Mouse (Mus musculus): ENCODE results near the gene Usf2. TPM values are rescaled to one million over a fixed set of nuclear protein-coding genes. Genes with fewer than 3 reads are reported as not detected.
"Not testable (repeated sequence)": the region's sequence is repeated elsewhere in the genome, so short reads cannot be mapped to it uniquely, and the experiment has no call there.

Usf2 gene
- polyA plus RNA-seq, 1 experiment, result 103 TPM

DNA sequence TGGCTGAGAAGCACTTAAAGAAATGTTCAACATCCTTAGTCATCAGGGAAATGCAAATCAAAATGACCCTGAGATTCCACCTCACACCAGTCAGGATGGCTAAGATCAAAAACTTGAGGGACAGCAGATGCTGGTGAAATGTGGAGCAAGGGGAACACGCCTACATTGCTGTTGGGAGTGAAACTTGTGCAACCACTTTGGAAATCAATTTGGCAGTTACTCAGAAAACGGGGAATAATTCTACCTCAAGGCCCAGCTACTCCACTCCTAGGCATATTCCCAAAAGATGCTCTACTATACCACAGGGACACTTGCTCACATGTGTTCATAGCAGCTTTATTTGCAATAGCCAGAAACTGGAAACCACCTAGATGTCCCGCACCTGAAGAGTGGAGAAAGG lies 6.7 kb downstream of the Usf2 start:
- not testable (repeated sequence) for H3K27ac ChIP-seq (replicated peaks; ENCODE audit: low read depth, low read length); H3K4me1 ChIP-seq (ENCODE audit: control insufficient read depth, insufficient read depth, insufficient read length, low read length); H3K4me3 ChIP-seq (ENCODE audit: insufficient read depth, low read depth, low read length)

DNA sequence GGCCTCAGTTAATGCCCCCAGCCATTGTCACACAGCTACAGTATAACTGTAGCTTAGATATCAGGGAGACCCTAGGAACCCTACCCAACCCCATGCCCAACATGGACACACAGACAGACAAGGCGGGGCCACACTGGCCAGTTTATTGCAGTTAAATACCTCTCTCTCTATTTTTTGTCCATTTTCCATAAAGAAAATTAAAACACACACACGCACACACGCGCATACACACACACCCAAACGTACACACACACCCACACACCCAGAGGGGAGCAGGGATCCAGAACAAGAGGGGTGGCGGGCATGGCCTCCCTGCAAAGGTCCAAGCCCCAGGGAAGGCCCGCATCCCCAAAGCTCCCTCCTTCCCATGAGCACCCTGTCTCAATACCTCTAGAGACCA lies 10.7 kb downstream of the Usf2 start:
- Histone ChIP-seq H3K4me3 (ENCODE audit: insufficient read depth, low read depth, low read length) (no peak overlapping the region), H3K27ac (replicated peaks; ENCODE audit: low read depth, low read length) (no peak overlapping the region), H3K4me1 (ENCODE audit: control insufficient read depth, insufficient read depth, insufficient read length, low read length) (no peaks in the 10 kb centered on the region; the same call in 1 of the 2 replicates)

DNA sequence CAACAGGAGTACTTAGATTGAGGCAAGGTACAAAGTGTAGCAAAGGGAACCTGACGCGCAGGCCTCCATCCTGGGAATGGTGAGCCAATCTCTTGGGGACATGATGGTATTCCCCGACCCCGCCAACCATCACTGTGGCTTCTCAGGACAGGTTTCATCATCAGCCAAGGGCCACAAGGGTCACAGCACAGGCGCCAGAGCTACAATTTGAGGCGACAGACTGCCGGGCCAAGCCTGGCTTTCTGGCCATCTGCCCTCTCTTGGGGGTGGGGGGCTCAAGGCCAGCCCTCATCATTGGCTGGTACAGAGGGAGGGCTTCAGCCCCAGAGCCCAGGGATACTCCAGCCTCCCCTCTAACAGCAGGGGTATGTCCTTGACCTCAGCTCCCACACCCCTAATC lies 11.1 kb downstream of the Usf2 start:
- not testable (repeated sequence) for H3K27ac ChIP-seq (replicated peaks; ENCODE audit: low read depth, low read length); H3K4me3 ChIP-seq (ENCODE audit: insufficient read depth, low read depth, low read length); H3K4me1 ChIP-seq (ENCODE audit: control insufficient read depth, insufficient read depth, insufficient read length, low read length)

DNA sequence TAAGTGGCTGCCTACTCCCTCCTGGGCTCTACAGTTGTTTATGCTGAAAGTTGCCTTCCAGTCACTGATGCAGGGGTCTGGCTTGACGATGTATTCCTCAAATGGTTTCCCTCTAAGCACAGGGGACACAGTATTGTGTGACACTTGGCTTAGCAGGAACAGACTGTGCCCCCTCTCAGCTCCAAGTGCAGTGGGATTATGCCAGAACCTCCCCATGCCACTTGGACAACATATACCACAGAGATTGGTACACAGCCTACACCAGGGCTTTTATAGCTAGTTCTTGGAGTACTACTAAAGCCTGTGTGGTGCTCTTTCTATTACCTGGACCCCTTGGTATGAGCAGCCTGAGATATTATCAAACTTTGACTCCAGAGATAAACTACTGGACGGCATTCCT lies 11.9 kb downstream of the Usf2 start:
- H3K27ac ChIP-seq (replicated peaks; ENCODE audit: low read depth, low read length); H3K4me1 ChIP-seq (ENCODE audit: control insufficient read depth, insufficient read depth, insufficient read length, low read length): not testable (repeated sequence)

DNA sequence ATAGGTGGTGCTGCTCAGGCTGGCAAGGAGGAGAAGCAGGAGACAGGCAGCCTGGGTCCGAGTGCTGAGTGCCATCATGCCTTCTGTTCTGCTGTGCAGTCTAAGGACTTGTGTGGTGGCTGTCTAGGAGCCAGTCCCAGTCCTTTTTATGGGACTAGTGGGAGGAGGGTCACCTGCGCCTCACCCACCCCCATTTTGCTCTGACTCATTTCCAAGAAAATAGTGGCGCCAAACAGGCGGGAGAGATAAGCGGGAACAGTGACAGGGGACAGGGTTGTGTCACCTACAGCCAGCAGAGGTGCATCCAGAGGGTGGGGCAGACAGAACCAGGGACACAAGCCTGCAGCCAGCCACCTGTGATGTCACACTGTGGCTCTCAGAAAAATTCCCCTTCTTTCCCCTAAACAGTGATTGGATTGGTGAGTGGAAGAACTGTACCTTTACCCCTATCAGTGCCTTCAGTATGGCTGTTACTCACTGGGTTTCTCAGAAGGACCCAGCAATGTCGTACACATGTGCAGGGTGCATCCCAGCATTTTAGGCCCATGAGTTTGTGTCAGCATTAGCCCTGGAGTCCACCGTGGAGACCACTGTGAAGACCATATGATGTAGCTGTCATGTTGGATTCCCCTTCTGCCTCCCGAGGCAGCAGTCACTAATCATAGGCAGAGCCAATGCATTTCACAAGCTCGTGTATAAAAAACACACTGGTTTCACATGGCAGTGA lies 12.5 kb downstream of the Usf2 start, which contains the start of gene Hamp:
Gene Hamp, minus strand, starts transcription at position 124 of the 727 bp plus-strand sequence.
- Histone ChIP-seq H3K4me3 (ENCODE audit: insufficient read depth, low read depth, low read length) (no peak within 1 kb of the TSS), H3K27ac (replicated peaks; ENCODE audit: low read depth, low read length) (no peak within 1 kb of the TSS), H3K4me1 (ENCODE audit: control insufficient read depth, insufficient read depth, insufficient read length, low read length) (no peaks in the 10 kb centered on the region; the same call in 1 of the 2 replicates)

More for the DNA sequence above, 11.9 kb downstream of the Usf2 start:
- H3K4me3 ChIP-seq (ENCODE audit: insufficient read depth, low read depth, low read length), result not testable (repeated sequence)

DNA sequence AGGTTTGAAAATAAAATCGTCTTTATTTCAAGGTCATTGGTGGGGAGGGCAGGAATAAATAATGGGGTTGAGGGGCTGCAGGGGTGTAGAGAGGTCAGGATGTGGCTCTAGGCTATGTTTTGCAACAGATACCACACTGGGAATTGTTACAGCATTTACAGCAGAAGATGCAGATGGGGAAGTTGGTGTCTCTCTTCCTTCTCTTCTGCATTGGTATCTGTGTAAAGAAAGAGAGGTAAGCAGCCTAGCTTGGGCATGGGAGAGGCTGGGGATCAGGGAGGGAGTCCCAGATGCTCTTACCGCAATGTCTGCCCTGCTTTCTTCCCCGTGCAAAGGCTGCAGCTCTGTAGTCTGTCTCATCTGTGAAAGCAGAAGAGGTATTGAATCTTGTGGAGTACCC lies 14.2 kb downstream of the Usf2 start:
- not testable (repeated sequence) for H3K27ac ChIP-seq (replicated peaks; ENCODE audit: low read depth, low read length); H3K4me3 ChIP-seq (ENCODE audit: insufficient read depth, low read depth, low read length); H3K4me1 ChIP-seq (ENCODE audit: control insufficient read depth, insufficient read depth, insufficient read length, low read length)

DNA sequence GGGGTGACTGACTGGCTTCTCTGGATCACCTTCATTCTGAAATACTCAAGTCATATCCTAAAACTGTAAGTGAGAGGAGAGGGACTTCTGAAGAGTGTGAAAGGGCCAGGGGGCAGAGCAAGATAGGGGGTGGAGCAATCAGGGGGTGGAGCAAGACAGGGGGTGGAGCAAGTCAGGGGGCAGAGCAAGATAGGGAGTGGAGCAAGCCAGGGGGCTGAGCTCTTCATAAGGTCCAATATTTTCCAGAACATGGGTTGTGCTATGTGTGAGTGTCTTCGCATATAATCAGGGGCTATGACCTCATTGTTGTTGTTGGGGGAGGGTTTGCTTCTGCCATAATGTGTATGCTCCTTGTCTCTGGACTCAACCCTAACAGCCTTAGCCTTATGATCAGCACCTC lies 16.5 kb downstream of the Usf2 start:
- not testable (repeated sequence) for H3K4me1 ChIP-seq (ENCODE audit: control insufficient read depth, insufficient read depth, insufficient read length, low read length); H3K4me3 ChIP-seq (ENCODE audit: insufficient read depth, low read depth, low read length); H3K27ac ChIP-seq (replicated peaks; ENCODE audit: low read depth, low read length)

DNA sequence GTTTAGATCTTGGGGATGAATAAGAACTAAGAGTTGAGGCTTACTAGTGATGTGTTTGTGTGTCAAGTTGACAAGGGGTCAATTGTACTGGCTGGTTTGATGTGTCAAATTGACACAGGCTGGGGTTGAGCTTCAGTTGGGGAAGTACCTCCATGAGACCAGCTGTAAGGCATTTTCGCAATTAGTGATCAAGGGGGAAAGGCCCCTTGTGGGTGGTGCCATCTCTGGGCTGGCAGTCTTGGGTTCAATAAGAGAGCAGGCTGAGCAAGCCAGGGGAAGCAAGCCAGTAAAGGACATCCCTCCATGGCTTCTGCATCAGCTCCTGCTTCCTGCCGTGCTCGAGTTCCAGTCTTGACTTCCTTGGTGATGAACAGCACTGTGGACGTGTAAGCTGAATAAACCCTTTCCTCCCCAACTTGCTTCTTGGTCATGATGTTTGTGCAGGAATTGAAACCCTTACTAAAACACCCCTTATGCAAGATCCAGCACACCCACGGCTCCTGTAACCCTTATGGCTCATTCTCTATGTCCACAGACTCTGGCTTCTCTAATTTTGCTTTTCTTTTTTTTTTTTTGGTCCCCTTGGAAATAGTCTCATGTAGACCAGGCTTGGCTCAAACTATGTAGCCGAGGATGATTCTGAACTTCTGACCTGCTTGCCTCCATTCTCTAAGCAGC lies 21.0 kb downstream of the Usf2 start:
- not testable (repeated sequence) for H3K4me3 ChIP-seq (ENCODE audit: insufficient read depth, low read depth, low read length); H3K4me1 ChIP-seq (ENCODE audit: control insufficient read depth, insufficient read depth, insufficient read length, low read length); H3K27ac ChIP-seq (replicated peaks; ENCODE audit: low read depth, low read length)

DNA sequence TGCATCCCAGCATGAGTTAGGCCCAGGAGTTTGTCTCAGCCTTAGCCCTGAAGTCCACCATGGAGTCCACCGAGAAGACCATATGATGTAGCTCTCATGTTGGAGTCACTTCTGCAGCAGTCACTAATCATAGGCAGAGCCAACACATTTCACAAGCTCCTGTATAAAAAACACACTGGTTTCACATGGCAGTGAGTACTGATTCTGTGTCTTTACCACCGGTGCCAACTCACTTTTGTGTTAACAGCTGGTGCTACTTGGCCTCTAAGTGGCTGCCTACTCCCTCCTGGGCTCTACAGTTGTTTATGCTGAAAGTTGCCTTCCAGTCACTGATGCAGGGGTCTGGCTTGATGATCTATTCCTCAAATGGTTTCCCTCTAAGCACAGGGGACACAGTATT lies 32.0 kb downstream of the Usf2 start, which contains the start of gene Hamp2:
Gene Hamp2, minus strand, starts transcription at position 101 of the 400 bp plus-strand sequence.
- not testable (repeated sequence) for H3K4me1 ChIP-seq (ENCODE audit: control insufficient read depth, insufficient read depth, insufficient read length, low read length); H3K27ac ChIP-seq (replicated peaks; ENCODE audit: low read depth, low read length); H3K4me3 ChIP-seq (ENCODE audit: insufficient read depth, low read depth, low read length)

DNA sequence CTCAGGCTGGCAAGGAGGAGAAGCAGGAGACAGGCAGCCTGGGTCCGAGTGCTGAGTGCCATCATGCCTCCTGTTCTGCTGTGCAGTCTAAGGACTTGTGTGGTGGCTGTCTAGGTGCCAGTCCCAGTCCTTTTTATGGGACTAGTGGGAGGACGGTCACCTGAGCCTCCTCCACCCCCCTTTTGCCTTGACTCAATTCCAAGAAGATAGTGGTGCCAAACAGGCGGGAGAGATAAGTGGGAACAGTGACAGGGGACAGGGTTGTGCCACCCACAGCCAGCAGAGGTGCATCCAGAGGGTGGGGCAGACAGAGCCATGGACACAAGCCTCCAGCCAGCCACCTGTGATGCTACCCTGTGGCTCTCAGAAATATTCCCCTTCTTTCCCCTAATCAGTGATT lies 32.5 kb downstream of the Usf2 start:
- H3K4me1 ChIP-seq (ENCODE audit: control insufficient read depth, insufficient read depth, insufficient read length, low read length), result no peaks in the 10 kb centered on the region
- H3K27ac ChIP-seq (replicated peaks; ENCODE audit: low read depth, low read length), result no peak overlapping the region
- no peak overlapping the region for H3K4me3 ChIP-seq (ENCODE audit: insufficient read depth, low read depth, low read length)

DNA sequence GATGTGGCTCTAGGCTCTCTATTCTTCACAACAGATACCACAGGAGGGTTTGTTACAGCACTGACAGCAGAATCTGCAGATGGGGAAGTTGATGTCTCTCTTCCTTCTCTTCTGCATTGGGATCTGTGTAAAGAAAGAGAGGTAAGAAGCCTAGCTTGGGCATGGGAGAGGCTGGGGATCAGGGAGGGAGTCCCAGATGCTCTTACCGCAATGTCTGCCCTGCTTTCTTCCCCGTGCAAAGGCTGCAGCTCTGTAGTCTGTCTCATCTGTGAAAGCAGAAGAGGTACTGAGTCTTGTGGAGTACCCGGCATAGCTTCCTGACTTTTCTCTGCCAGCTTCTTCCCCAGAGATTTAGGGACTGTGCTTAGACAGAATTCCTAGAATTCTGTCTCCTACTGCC lies 34.1 kb downstream of the Usf2 start:
- H3K27ac ChIP-seq (replicated peaks; ENCODE audit: low read depth, low read length); H3K4me3 ChIP-seq (ENCODE audit: insufficient read depth, low read depth, low read length); H3K4me1 ChIP-seq (ENCODE audit: control insufficient read depth, insufficient read depth, insufficient read length, low read length): not testable (repeated sequence)

DNA sequence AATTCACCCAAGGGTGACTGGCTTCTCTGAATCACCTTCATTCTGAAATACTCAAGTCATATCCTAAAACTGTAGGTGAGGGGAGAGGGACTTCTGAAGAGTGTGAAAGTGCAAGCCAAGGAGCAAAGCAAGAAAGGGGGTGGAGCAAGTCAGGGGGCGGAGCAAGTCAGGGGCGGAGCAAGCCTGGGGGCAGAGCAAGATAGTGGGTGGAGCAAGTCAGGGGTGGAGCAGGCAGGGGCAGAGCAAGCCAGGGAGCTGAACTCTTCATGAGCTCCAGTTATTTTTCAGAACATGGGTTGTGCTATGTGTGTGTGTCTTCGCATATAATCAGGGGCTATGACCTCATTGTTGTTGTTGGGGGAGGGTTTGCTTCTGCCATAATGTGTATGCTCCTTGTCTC lies 36.4 kb downstream of the Usf2 start:
- H3K4me3 ChIP-seq (ENCODE audit: insufficient read depth, low read depth, low read length), result no peak overlapping the region
- H3K27ac ChIP-seq (replicated peaks; ENCODE audit: low read depth, low read length), result no peak overlapping the region

DNA sequence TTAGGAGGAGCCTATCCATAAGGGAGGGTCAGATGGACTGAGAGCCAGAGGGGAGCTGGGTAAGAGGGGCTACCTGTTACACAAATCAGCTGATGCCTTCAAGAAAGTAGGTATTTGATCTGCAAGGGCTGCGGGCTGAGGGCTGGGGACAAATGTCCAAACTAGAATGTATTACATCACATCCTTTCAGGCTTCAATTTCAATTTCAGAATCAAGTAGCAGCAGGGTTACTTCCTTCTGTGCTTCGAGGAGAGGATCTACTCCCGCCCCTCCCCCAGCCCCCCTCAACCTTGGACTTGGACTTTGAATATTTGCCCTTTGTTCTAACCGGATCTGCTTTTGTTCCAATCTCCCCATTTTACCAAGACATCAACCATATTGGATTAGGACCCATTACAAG lies 39.4 kb downstream of the Usf2 start:
- no peak overlapping the region for H3K4me3 ChIP-seq (ENCODE audit: insufficient read depth, low read depth, low read length)
- no peaks in the 10 kb centered on the region for H3K4me1 ChIP-seq (ENCODE audit: control insufficient read depth, insufficient read depth, insufficient read length, low read length)
- H3K27ac ChIP-seq (replicated peaks; ENCODE audit: low read depth, low read length), result no peak overlapping the region

More for the DNA sequence above, 36.4 kb downstream of the Usf2 start:
- H3K4me1 ChIP-seq (ENCODE audit: control insufficient read depth, insufficient read depth, insufficient read length, low read length), result no peaks in the 10 kb centered on the region

DNA sequence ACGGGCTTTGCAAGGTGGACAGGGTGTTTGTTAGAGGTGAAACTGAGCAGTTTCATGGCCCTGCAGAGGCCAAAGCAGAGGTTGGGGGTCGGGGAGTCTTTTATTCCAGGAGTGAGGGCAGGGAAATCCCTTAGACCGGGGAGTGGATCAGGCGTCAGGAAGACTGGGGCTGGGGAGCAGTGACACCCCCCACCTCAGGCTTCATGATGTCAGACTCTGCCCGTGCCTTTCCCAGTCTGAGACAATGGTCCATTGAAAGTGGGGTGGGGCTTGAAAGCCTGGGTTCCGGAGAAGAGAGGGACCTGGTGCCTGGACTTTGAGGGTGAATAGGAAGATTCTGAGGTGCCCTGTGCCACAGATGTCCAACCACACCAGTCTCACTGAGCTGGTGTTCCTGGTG lies 39.9 kb downstream of the Usf2 start:
- no peak overlapping the region for H3K27ac ChIP-seq (replicated peaks; ENCODE audit: low read depth, low read length)
- H3K4me3 ChIP-seq (ENCODE audit: insufficient read depth, low read depth, low read length), result no peak overlapping the region
- H3K4me1 ChIP-seq (ENCODE audit: control insufficient read depth, insufficient read depth, insufficient read length, low read length), result no peaks in the 10 kb centered on the region

DNA sequence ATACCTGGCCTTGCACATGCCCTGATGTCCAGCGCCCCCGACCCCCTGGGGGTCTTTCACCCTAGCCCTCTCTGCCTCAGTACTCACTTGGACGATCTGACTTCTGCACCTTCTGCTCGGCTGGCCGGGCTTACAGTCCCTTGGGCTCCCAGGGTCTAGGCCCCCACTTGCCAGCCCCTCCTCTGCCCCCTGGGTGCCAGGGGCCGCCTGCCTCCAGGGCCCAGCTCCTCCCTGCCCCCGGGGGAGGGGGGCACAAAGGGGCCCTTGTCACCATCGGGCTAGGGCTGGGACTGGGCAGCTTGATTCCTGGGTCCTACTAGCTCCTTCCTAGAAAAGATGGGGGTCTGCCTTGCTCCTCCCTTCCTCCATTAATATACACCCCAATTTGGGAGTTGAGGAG lies 41.9 kb downstream of the Usf2 start, which contains the start of gene Mag:
Gene Mag, minus strand, starts transcription at position 142 of the 400 bp plus-strand sequence.
- H3K4me3 ChIP-seq (ENCODE audit: insufficient read depth, low read depth, low read length), result no peak within 1 kb of the TSS
- no peaks in the 10 kb centered on the region for H3K4me1 ChIP-seq (ENCODE audit: control insufficient read depth, insufficient read depth, insufficient read length, low read length)
- no peak within 1 kb of the TSS for H3K27ac ChIP-seq (replicated peaks; ENCODE audit: low read depth, low read length)

DNA sequence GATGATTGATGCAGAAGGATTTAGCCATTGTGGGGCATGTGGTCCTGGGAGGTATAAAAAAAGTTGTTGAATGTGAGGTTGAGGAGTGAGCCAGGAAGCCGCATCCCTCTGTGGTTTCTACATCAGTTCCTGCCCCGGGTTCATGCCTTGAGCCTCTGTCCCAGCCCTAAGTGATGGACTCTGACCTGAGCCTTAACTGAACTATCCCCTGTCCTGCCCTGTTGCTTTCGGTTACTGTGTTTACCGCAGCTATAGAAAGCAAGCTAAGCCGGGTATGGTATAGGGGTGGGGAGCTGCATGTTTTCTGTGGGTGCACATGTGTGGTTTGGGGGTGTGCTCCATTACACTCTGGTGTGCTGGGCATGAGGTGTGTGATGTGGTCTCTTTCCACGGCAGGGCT lies 46.8 kb downstream of the Usf2 start:
- H3K4me3 ChIP-seq (ENCODE audit: insufficient read depth, low read depth, low read length), result no peak overlapping the region
- peaks cover 3% of the 10 kb centered on the region; the same call in 1 of the 2 replicates for H3K4me1 ChIP-seq (ENCODE audit: control insufficient read depth, insufficient read depth, insufficient read length, low read length)
- H3K27ac ChIP-seq (replicated peaks; ENCODE audit: low read depth, low read length), result no peak overlapping the region

Data from brown adipose tissue, adult 24 weeks (tissue).